Mouse (Mus musculus): ENCODE results near the gene Gpr35. TPM values are rescaled to one million over a fixed set of nuclear protein-coding genes. Genes with fewer than 3 reads are reported as not detected.

Gene Gpr35
- 0.20 and 0.56 TPM in 2 replicates for polyA plus RNA-seq (2015; fragmentation: Nextera tagmentation; extraction: Ambion mirVana)

- no peak within 1 kb of the TSS for H3K4me3 ChIP-seq
- no peak within 1 kb of the TSS for H3K27ac ChIP-seq
- H3K9ac ChIP-seq, result no peak within 1 kb of the TSS
- no peaks in the 10 kb centered on the region for H3K27me3 ChIP-seq
- WGBS, result 82% methylated on average over 5 of the region's 5 CpGs
- H3K9me3 ChIP-seq, result no peaks in the 10 kb centered on the region
- no peaks in the 10 kb centered on the region for H3K4me1 ChIP-seq
- no peak for ATAC-seq (ENCODE audit: low FRiP score, low read depth)
- H3K4me2 ChIP-seq (replicated peaks), result no peak within 1 kb of the TSS
- H3K36me3 ChIP-seq, result peaks cover 33% of the 10 kb centered on the region
Observed at GRCm38 (mm10) chr1:92950607-92951006, at the start of gene Gpr35. Gpr35 (plus strand) TSS chr1:92950865.

- peaks cover 19% of the 10 kb centered on the region for H3K4me1 ChIP-seq
- ATAC-seq (ENCODE audit: low FRiP score, low read depth), result peak; percentile 37
- H3K27me3 ChIP-seq, result peaks cover 11% of the 10 kb centered on the region
- peak within 1 kb of the TSS; percentile 27; the same call in 1 of the 2 replicates for H3K4me3 ChIP-seq
- H3K27ac ChIP-seq, result no peak within 1 kb of the TSS
- H3K4me2 ChIP-seq (replicated peaks), result peak within 1 kb of the TSS; percentile 59
- WGBS, result 2% methylated on average over 15 of the region's 15 CpGs
- peak within 1 kb of the TSS; percentile 31; the same call in 1 of the 2 replicates for H3K9ac ChIP-seq
- no peaks in the 10 kb centered on the region for H3K9me3 ChIP-seq
- H3K36me3 ChIP-seq, result no peaks in the 10 kb centered on the region
Observed at GRCm38 (mm10) chr1:92902786-92903185, 47.9 kb upstream of the Gpr35 start, which contains the start of gene Ankmy1. Ankmy1 (minus strand) TSS chr1:92902906.

DNA sequence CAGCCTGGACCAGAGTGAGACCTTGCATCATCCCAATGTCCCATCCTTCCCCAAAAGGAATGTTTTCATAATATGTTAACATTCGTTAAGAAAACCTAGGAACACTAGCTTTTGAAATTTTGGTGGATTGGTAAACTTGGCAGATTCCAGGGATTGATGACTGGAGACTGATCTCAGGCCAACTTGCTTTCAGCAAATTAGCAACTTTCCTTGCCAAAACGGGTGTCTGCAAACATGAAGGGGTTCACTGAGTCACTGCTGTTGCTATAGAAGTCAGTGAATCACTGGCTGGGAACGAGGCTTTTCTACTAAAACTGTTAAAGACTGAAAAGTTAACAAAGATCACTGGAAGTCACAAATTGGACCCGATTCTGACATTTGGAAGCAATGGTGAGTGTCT is 47.0 kb upstream of the Gpr35 start:
- no peak overlapping the region for H3K4me3 ChIP-seq
- H3K4me1 ChIP-seq, result peaks cover 23% of the 10 kb centered on the region
- 74% methylated on average over 4 of the region's 4 CpGs for WGBS
- no peak for ATAC-seq (ENCODE audit: low FRiP score, low read depth)
- H3K9me3 ChIP-seq, result no peaks in the 10 kb centered on the region
- no peaks in the 10 kb centered on the region for H3K36me3 ChIP-seq
- peaks cover 8% of the 10 kb centered on the region for H3K27me3 ChIP-seq
- no peak overlapping the region for H3K9ac ChIP-seq
- H3K4me2 ChIP-seq (replicated peaks), result no peak overlapping the region
- no peak overlapping the region for H3K27ac ChIP-seq

GRCm38 (mm10) chr1:92905703-92906310 is 44.9 kb upstream of the Gpr35 start:
- WGBS, result 91% methylated on average over 2 of the region's 2 CpGs
- no peak overlapping the region for H3K9ac ChIP-seq
- H3K9me3 ChIP-seq, result no peaks in the 10 kb centered on the region
- no peaks in the 10 kb centered on the region for H3K36me3 ChIP-seq
- no peak overlapping the region for H3K4me2 ChIP-seq (replicated peaks)
- H3K4me1 ChIP-seq, result peaks cover 39% of the 10 kb centered on the region
- H3K27me3 ChIP-seq, result 0 out of 2 replicates have a peak, but pooled peaks cover 2% of the 10 kb centered on the region
- no peak overlapping the region for H3K27ac ChIP-seq
- ATAC-seq (ENCODE audit: low FRiP score, low read depth), result no peak
- H3K4me3 ChIP-seq, result no peak overlapping the region

GRCm38 (mm10) chr1:92906779-92907631 is 43.7 kb upstream of the Gpr35 start, which contains the start of gene Dusp28:
Dusp28 (plus strand) TSS chr1:92906981.
- ATAC-seq (ENCODE audit: low FRiP score, low read depth), result peak; percentile 89

DNA sequence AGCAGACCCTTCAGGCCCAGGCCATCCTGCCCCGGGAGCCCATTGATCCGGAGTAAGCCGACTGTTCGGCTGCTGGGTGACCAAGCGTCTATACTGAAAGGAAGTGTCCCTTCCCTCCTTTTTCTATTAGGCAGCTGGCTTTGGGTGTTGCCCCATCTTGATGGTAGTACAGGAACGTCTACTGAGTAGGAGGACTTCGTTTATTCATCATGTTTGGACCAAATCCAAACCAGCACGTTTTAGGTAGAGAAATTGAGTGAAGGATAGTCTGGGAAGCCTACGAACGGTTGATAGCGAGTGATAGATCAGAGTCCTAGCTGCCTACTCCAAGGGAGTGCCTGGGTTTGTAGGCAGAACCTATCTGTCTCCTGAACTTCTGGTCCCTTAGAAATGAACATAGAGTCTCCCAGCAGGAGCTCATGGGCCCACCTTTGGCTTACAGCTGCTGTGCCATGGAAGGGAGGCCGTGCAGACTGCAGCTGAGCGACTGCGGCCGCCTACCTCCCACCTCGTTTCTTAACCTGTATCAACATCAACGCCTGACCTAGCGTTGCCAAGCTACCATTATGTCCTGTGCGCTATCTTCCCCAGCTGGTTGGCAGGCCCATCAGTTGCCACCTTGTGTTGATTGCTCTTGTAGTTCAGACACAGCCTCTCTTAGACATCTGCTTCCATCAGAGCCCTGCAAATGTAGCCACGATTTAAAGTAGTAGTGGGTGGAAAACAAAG is 42.9 kb upstream of the Gpr35 start:
- peaks cover 51% of the 10 kb centered on the region for H3K4me1 ChIP-seq
- H3K9ac ChIP-seq, result peak overlapping the region; percentile 79
- no peaks in the 10 kb centered on the region for H3K36me3 ChIP-seq
- H3K27me3 ChIP-seq, result 0 out of 2 replicates have a peak, but pooled peaks cover 2% of the 10 kb centered on the region
- H3K27ac ChIP-seq, result peak overlapping the region; percentile 90
- peak overlapping the region; percentile 80 for H3K4me2 ChIP-seq (replicated peaks)
- no peak for ATAC-seq (ENCODE audit: low FRiP score, low read depth)
- no peaks in the 10 kb centered on the region for H3K9me3 ChIP-seq
- H3K4me3 ChIP-seq, result peak overlapping the region; percentile 69
- 48% methylated on average over 20 of the region's 20 CpGs for WGBS

More at GRCm38 (mm10) chr1:92906779-92907631, 43.7 kb upstream of the Gpr35 start, which contains the start of gene Dusp28:
- Histone ChIP-seq H3K27me3 (0 out of 2 replicates have a peak, but pooled peaks cover 2% of the 10 kb centered on the region), H3K4me1 (peaks cover 47% of the 10 kb centered on the region), H3K9me3 (no peaks in the 10 kb centered on the region), H3K9ac (peak within 1 kb of the TSS; percentile 79), H3K36me3 (no peaks in the 10 kb centered on the region), H3K4me2 (replicated peaks) (peak within 1 kb of the TSS; percentile 80), H3K27ac (peak within 1 kb of the TSS; percentile 90), H3K4me3 (peak within 1 kb of the TSS; percentile 69)
- under 1% methylated on average over 81 of the region's 81 CpGs for WGBS

- no peak overlapping the region for H3K27ac ChIP-seq
- peaks cover 47% of the 10 kb centered on the region for H3K4me1 ChIP-seq
- ATAC-seq (ENCODE audit: low FRiP score, low read depth), result no peak
- no peaks in the 10 kb centered on the region for H3K9me3 ChIP-seq
- no peak overlapping the region for H3K4me3 ChIP-seq
- 92% methylated on average over 3 of the region's 3 CpGs for WGBS
- 0 out of 2 replicates have a peak overlapping the region, but pooled peaks have one; percentile 3 for H3K4me2 ChIP-seq (replicated peaks)
- H3K27me3 ChIP-seq, result 0 out of 2 replicates have a peak, but pooled peaks cover 2% of the 10 kb centered on the region
- H3K9ac ChIP-seq, result no peak overlapping the region
- no peaks in the 10 kb centered on the region for H3K36me3 ChIP-seq
Observed at GRCm38 (mm10) chr1:92908664-92909063, 42.0 kb upstream of the Gpr35 start.

DNA sequence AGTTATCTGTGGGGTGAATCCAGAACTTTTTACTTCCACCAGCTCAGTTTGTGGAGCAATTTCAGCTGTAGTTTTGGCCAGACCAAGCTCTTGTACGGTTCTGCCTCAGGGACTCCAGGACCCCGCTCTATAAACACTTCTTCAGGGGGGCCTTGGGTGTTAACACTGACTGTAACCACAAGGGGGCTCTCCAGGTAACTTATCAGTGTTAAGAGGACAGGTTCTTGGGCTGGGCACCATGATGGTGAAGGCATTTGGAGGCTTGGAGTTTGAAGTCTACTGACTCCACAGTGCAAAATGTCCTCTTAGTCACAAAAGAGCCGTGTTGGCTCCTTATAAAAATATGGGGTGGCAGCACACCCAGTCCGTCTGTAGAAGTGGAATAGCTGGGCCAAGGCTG is 41.6 kb upstream of the Gpr35 start:
- ATAC-seq (ENCODE audit: low FRiP score, low read depth), result no peak
- WGBS, result 60% methylated on average over 4 of the region's 4 CpGs
- Histone ChIP-seq H3K4me1 (peaks cover 47% of the 10 kb centered on the region), H3K27ac (no peak overlapping the region), H3K4me3 (no peak overlapping the region), H3K4me2 (replicated peaks) (no peak overlapping the region), H3K9me3 (no peaks in the 10 kb centered on the region), H3K36me3 (peaks cover 3% of the 10 kb centered on the region; the same call in 1 of the 2 replicates), H3K9ac (no peak overlapping the region), H3K27me3 (0 out of 2 replicates have a peak, but pooled peaks cover 2% of the 10 kb centered on the region)

DNA sequence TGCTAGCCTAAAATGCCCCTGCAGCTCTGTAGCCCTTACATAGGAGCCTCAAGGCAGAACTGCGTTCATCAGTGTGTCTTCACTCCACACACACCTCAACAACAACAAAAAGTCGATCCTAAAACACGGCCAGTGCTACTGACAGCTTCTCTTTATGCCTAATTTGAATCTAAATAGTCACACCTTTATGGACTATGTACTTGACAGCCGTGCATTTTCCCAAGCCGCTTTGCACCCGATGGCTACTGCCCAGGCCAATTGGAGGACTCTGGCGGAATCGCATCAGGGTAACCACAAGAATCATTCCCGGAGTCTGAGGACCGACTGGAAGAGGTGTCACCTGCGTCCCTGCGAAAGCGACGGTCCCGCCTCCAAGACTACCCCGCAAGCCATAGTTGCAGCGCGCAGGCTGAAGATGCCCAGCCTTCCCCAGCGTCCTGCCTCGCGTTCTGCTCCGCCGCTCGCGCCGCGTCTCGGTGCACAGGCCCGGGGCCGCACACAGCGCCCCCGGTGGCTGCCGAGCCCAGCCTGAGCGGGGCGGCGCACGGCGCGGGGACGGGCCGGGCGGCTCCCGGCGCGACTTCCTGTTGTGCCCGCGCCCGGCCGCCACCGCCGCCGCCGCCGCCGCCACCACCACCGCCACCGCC is 40.3 kb upstream of the Gpr35 start, which contains the start of gene Rnpepl1:
Gene Rnpepl1 (plus strand): TSS at position 545 of the 647 bp plus-strand sequence.
- Histone ChIP-seq H3K27me3 (0 out of 2 replicates have a peak, but pooled peaks cover 2% of the 10 kb centered on the region), H3K4me2 (replicated peaks) (peak within 1 kb of the TSS; percentile 96), H3K4me3 (peak within 1 kb of the TSS; percentile 82), H3K9ac (peak within 1 kb of the TSS; percentile 83), H3K36me3 (peaks cover 16% of the 10 kb centered on the region), H3K27ac (peak within 1 kb of the TSS; percentile 92), H3K9me3 (no peaks in the 10 kb centered on the region), H3K4me1 (peaks cover 47% of the 10 kb centered on the region)
- peak; percentile 60; the same call in 1 of the 2 replicates for ATAC-seq (ENCODE audit: low FRiP score, low read depth)
- WGBS, result under 1% methylated on average over 41 of the region's 57 CpGs

- H3K4me3 ChIP-seq, result peak overlapping the region; percentile 82
- H3K27ac ChIP-seq, result peak overlapping the region; percentile 92
- H3K4me2 ChIP-seq (replicated peaks), result peak overlapping the region; percentile 96
- no peaks in the 10 kb centered on the region for H3K9me3 ChIP-seq
- H3K27me3 ChIP-seq, result 0 out of 2 replicates have a peak, but pooled peaks cover 2% of the 10 kb centered on the region
- peak; percentile 38 for ATAC-seq (ENCODE audit: low FRiP score, low read depth)
- WGBS, result 1% methylated on average over 70 of the region's 85 CpGs
- H3K4me1 ChIP-seq, result peaks cover 47% of the 10 kb centered on the region
- H3K36me3 ChIP-seq, result peaks cover 24% of the 10 kb centered on the region
- H3K9ac ChIP-seq, result peak overlapping the region; percentile 83
Observed at GRCm38 (mm10) chr1:92910925-92911720, 39.5 kb upstream of the Gpr35 start.
